In the genomic region with DNA sequence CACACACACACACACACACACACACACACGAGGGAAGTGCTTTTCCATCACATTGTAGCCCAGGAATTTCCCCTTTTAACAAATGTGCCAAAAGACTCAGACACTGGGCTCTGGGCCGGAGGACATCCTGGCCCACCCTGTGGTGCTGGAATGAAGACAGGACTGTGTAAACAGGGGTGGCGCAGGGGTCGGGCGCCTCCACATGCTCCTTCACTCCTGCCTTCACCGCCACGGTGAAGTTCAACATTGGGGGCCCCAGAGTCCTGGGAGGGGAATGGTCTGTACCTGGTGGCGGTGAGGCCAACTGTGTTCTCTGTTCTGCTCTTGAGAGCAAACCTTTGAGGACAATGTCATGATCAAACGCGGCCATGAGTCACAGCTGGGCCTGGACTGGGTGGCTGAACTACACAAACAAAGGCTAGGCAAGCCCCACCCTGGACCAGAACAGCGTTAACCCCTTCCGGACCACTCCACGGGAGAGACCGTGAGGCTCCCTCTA, we compare ENCODE assay signal across 9 mouse cellular contexts. TPM values are rescaled to one million over a fixed set of nuclear protein-coding genes. Genes with fewer than 3 reads are reported as not detected.
DNase-seq lines count a peak whose midpoint lies in the region; ATAC-seq and TF ChIP-seq lines count a peak whose summit lies in the region.
"Had no signal": no experiment of that assay in that cellular context is flagged by ENCODE, and none has a peak within 500 bp of the region (broad histone marks: within the 10 kb centered on the region; RNA-seq: fewer than 3 reads in every experiment).

No protein-coding gene starts in this region.

- no peaks in the 10 kb centered on the region for H3K9me3 ChIP-seq in embryonic facial prominence, embryonic 15.5 days (replicated peaks)
- no peaks in the 10 kb centered on the region for H3K9me3 ChIP-seq in hindbrain, embryonic 15.5 days
- H3K9me3 ChIP-seq in liver, embryonic 13.5 days (replicated peaks), result no peaks in the 10 kb centered on the region
- H3K9me3 ChIP-seq in forebrain, embryonic 15.5 days, result no peaks in the 10 kb centered on the region
- H3K9me3 ChIP-seq: limb, embryonic 13.5 days had no signal

- 0 out of 2 replicates have a peak, but pooled peaks cover 9% of the 10 kb centered on the region for H3K4me1 ChIP-seq in embryonic facial prominence, embryonic 15.5 days
- H3K4me1 ChIP-seq in hindbrain, embryonic 15.5 days (replicated peaks), result no peaks in the 10 kb centered on the region
- H3K4me1 ChIP-seq in liver, embryonic 13.5 days (replicated peaks), result peaks cover 31% of the 10 kb centered on the region
- H3K4me1 ChIP-seq in cerebellum, adult 2 months (ENCODE audit: control insufficient read depth, insufficient read depth, low read length), result no peaks in the 10 kb centered on the region
- no peaks in the 10 kb centered on the region for H3K4me1 ChIP-seq in forebrain, embryonic 15.5 days
- H3K4me1 ChIP-seq: limb, embryonic 13.5 days had no signal

- H3K27ac ChIP-seq in embryonic facial prominence, embryonic 15.5 days (replicated peaks), result no peak overlapping the region; the same call in 1 of the 2 replicates
- peak overlapping the region; percentile 44 for H3K27ac ChIP-seq in hindbrain, embryonic 15.5 days (replicated peaks)
- peak overlapping the region; percentile 58 for H3K27ac ChIP-seq in liver, embryonic 13.5 days
- no peak overlapping the region for H3K27ac ChIP-seq in cerebellum, adult 2 months (ENCODE audit: insufficient read depth, low read length)
- no peak overlapping the region for H3K27ac ChIP-seq in forebrain, embryonic 15.5 days (replicated peaks)
- H3K27ac ChIP-seq: limb, embryonic 13.5 days had no signal

- no peak for TF ChIP-seq POLR2A in cerebellum, adult 2 months (IDR thresholded peaks at IDR 0.05; ENCODE audit: borderline replicate concordance, insufficient read depth, low read length)

- H3K4me3 ChIP-seq in embryonic facial prominence, embryonic 15.5 days (replicated peaks), result no peak overlapping the region
- no peak overlapping the region for H3K4me3 ChIP-seq in hindbrain, embryonic 15.5 days
- no peak overlapping the region for H3K4me3 ChIP-seq in liver, embryonic 13.5 days (replicated peaks)
- no peak overlapping the region for H3K4me3 ChIP-seq in cerebellum, adult 2 months (replicated peaks; ENCODE audit: insufficient read depth, low read depth, low read length)
- H3K4me3 ChIP-seq in forebrain, embryonic 15.5 days, result no peak overlapping the region
- H3K4me3 ChIP-seq: limb, embryonic 13.5 days had no signal

- no peak overlapping the region for H3K4me2 ChIP-seq in embryonic facial prominence, embryonic 15.5 days (replicated peaks)
- H3K4me2 ChIP-seq in hindbrain, embryonic 15.5 days, result no peak overlapping the region
- no peak overlapping the region; the same call in 1 of the 2 replicates for H3K4me2 ChIP-seq in liver, embryonic 13.5 days
- no peak overlapping the region for H3K4me2 ChIP-seq in forebrain, embryonic 15.5 days (replicated peaks)
- H3K4me2 ChIP-seq: limb, embryonic 13.5 days had no signal

- no peaks in the 10 kb centered on the region for H3K27me3 ChIP-seq in embryonic facial prominence, embryonic 15.5 days
- H3K27me3 ChIP-seq in hindbrain, embryonic 15.5 days, result no peaks in the 10 kb centered on the region
- H3K27me3 ChIP-seq in liver, embryonic 13.5 days, result no peaks in the 10 kb centered on the region
- no peaks in the 10 kb centered on the region for H3K27me3 ChIP-seq in cerebellum, adult 2 months (ENCODE audit: control insufficient read depth, insufficient read depth, low read length)
- no peaks in the 10 kb centered on the region for H3K27me3 ChIP-seq in forebrain, embryonic 15.5 days
- H3K27me3 ChIP-seq: limb, embryonic 13.5 days had no signal

- TF ChIP-seq CTCF in cerebellum, adult 2 months (IDR thresholded peaks at IDR 0.05; ENCODE audit: borderline replicate concordance, insufficient read depth, low read depth, low read length), result no peak

- peaks cover 87% of the 10 kb centered on the region for H3K36me3 ChIP-seq in embryonic facial prominence, embryonic 15.5 days
- peaks cover 48% of the 10 kb centered on the region; the same call in 1 of the 2 replicates for H3K36me3 ChIP-seq in hindbrain, embryonic 15.5 days
- H3K36me3 ChIP-seq in liver, embryonic 13.5 days, result 0 out of 2 replicates have a peak, but pooled peaks cover 3% of the 10 kb centered on the region
- H3K36me3 ChIP-seq in forebrain, embryonic 15.5 days, result peaks cover 46% of the 10 kb centered on the region

- H3K9ac ChIP-seq in embryonic facial prominence, embryonic 15.5 days, result no peak overlapping the region
- no peak overlapping the region for H3K9ac ChIP-seq in hindbrain, embryonic 15.5 days
- no peak overlapping the region for H3K9ac ChIP-seq in liver, embryonic 13.5 days
- no peak overlapping the region for H3K9ac ChIP-seq in forebrain, embryonic 15.5 days (replicated peaks)
- H3K9ac ChIP-seq: limb, embryonic 13.5 days had no signal

- peak; percentile 74 for DNase-seq in ZHBTc4 (ENCODE audit: low read depth, low spot score)
- DNase-seq in liver, embryonic 13.5 days, result no peak
- DNase-seq in urinary bladder, postnatal 4 days (ENCODE audit: low spot score in 2 of 2), result peak; percentile 69 to 75
- no peak for DNase-seq in spleen, postnatal 14 days (ENCODE audit: low spot score in 2 of 2)
- no peak for DNase-seq in cerebellum, adult 2 months

- 65% methylated on average over 14 of the region's 14 CpGs for WGBS in embryonic facial prominence, embryonic 15.5 days
- WGBS in hindbrain, embryonic 15.5 days, result 73% methylated on average over 14 of the region's 14 CpGs
- WGBS in liver, embryonic 13.5 days (ENCODE audit: insufficient replicate concordance), result 63% methylated on average over 14 of the region's 14 CpGs
- 56% methylated on average over 14 of the region's 14 CpGs for whole genome bisulfite sequencing in cerebellum, adult 2 months
- WGBS in forebrain, embryonic 15.5 days, result 71% methylated on average over 14 of the region's 14 CpGs

- peak; percentile 17; the same call in 1 of the 2 replicates for ATAC-seq in embryonic facial prominence, embryonic 15.5 days (ENCODE audit: insufficient number of reproducible peaks, low FRiP score, low TSS enrichment, low read depth)
- peak; percentile 40; the same call in 1 of the 2 replicates for ATAC-seq in hindbrain, embryonic 15.5 days (ENCODE audit: low FRiP score, low read depth)
- peak; percentile 69 for ATAC-seq in liver, embryonic 13.5 days (ENCODE audit: low read depth)
- ATAC-seq in forebrain, embryonic 15.5 days (replicated peaks), result no peak

RNA-seq across cellular contexts. Expression of gene Maff, which starts 21.9 kb away (rescaled TPM):
- polyA plus RNA-seq in embryonic facial prominence, embryonic 15.5 days (2015; fragmentation: Nextera tagmentation; extraction: Ambion mirVana), result 3.5 and 3.7 TPM in 2 replicates
- 1.00 and 1.0 TPM in 2 replicates for polyA plus RNA-seq in hindbrain, embryonic 15.5 days (2015; fragmentation: Nextera tagmentation; extraction: Ambion mirVana)
- polyA plus RNA-seq in liver, embryonic 13.5 days (2015; fragmentation: Nextera tagmentation; extraction: Ambion mirVana), result 0.95 and 1.1 TPM in 2 replicates
- 0.78 and 0.80 TPM in 2 replicates for polyA plus RNA-seq in cerebellum, adult 2 months (2012; rRNA removed)
- 0.79 and 0.97 TPM in 2 replicates for polyA plus RNA-seq in forebrain, embryonic 15.5 days (2015; fragmentation: Nextera tagmentation; extraction: Ambion mirVana)

RNA-seq across cellular contexts. Expression of gene Tmem184b, which starts 35.0 kb away (rescaled TPM):
- polyA plus RNA-seq in embryonic facial prominence, embryonic 15.5 days (2015; fragmentation: Nextera tagmentation; extraction: Ambion mirVana), result 87.4 and 92.8 TPM in 2 replicates
- 45.7 and 51.6 TPM in 2 replicates for polyA plus RNA-seq in hindbrain, embryonic 15.5 days (2015; fragmentation: Nextera tagmentation; extraction: Ambion mirVana)
- polyA plus RNA-seq in liver, embryonic 13.5 days (2015; fragmentation: Nextera tagmentation; extraction: Ambion mirVana), result 8.7 and 12.1 TPM in 2 replicates
- polyA plus RNA-seq in cerebellum, adult 2 months (2012; rRNA removed), result 88.5 and 95.4 TPM in 2 replicates
- polyA plus RNA-seq in forebrain, embryonic 15.5 days (2015; fragmentation: Nextera tagmentation; extraction: Ambion mirVana), result 37.5 and 40.8 TPM in 2 replicates

RNA-seq across cellular contexts. Expression of gene Pla2g6, which starts 40.2 kb away (rescaled TPM):
- polyA plus RNA-seq in embryonic facial prominence, embryonic 15.5 days (2015; fragmentation: Nextera tagmentation; extraction: Ambion mirVana), result 16.2 and 17.0 TPM in 2 replicates
- polyA plus RNA-seq in hindbrain, embryonic 15.5 days (2015; fragmentation: Nextera tagmentation; extraction: Ambion mirVana), result 27.1 and 32.5 TPM in 2 replicates
- polyA plus RNA-seq in liver, embryonic 13.5 days (2015; fragmentation: Nextera tagmentation; extraction: Ambion mirVana), result 11.4 and 14.9 TPM in 2 replicates
- 26.1 and 27.3 TPM in 2 replicates for polyA plus RNA-seq in cerebellum, adult 2 months (2012; rRNA removed)
- polyA plus RNA-seq in forebrain, embryonic 15.5 days (2015; fragmentation: Nextera tagmentation; extraction: Ambion mirVana), result 25.8 and 29.5 TPM in 2 replicates

Comparison
In these comparisons a context has a peak if more than half of its experiments do, and no peak if none do; other contexts are left out.
1. DNase-seq: peak in ZHBTc4 (single experiment) and urinary bladder, postnatal 4 days (2 of 2); none in liver, embryonic 13.5 days (single experiment), spleen, postnatal 14 days (0 of 2) and cerebellum, adult 2 months (0 of 2).
2. H3K27ac ChIP-seq: peak in hindbrain, embryonic 15.5 days (single experiment) and liver, embryonic 13.5 days (single experiment); none in embryonic facial prominence, embryonic 15.5 days (single experiment), cerebellum, adult 2 months (single experiment) and forebrain, embryonic 15.5 days (single experiment).